Mouse (Mus musculus): ENCODE data around the gene Mpz.

DNA sequence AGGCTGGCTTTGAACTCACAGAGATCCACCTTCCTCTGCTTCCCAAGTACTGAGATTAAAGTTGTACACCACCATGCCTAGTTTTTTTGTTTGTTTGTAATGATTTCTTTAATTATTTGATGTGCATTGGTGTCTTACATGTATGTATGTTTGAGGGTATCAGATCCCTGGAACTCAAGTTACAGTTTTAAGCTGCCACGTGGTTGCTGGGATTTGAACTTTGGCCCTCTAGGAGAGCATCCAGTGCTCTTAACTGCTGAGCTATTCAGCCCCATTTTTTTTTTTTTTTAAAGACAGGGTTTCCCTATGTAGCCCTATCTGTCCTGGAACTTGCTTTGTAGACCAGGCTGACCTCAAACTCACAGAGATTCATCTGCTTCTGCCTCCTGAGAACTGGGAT, 19.5 kb upstream of the Mpz start:
- TF ChIP-seq CTCF (IDR thresholded peaks at IDR 0.05; ENCODE audit: control insufficient read depth, insufficient read depth, insufficient read length) (no peak), MAX (IDR thresholded peaks at IDR 0.05) (no peak), MYOG (IDR thresholded peaks at IDR 0.05; ENCODE audit: control insufficient read depth, extremely low read depth, insufficient read length) (no peak)

Data from C2C12 (cell line).